Mouse (Mus musculus): Measurements from ENCODE around the gene Ddx21. TPM values are rescaled to one million over a fixed set of nuclear protein-coding genes. Genes with fewer than 3 reads are reported as not detected.

The Ddx21 gene
- total and polyA plus RNA-seq, 3 experiments: 114 to 327 (median 145) TPM

- Histone ChIP-seq H3K4me3 (replicated peaks in 1 of 3; ENCODE audit: low read depth in 2 of 3, low read length in 2 of 3, poor library complexity in 1 of 3) (no peak overlapping the region), H3K9me3 (replicated peaks; ENCODE audit: low read length) (no peaks in the 10 kb centered on the region), H3K27ac (ENCODE audit: insufficient read depth, low read depth) (no peak overlapping the region), H3K4me1 (ENCODE audit: control insufficient read depth in 1 of 2, insufficient read depth in 2 of 2) (0 out of 4 replicates have a peak, but pooled peaks cover 0 to 6% of the 10 kb centered on the region in 2 experiments), H3K27me3 (replicated peaks) (no peaks in the 10 kb centered on the region), H3K9ac (ENCODE audit: insufficient read depth, low read depth) (no peak overlapping the region), H3K79me2 (replicated peaks; ENCODE audit: control insufficient read depth, extremely low read depth, insufficient read depth, poor library complexity, severe bottlenecking) (peaks cover 33% of the 10 kb centered on the region), H3K4me2 (ENCODE audit: insufficient read depth, low read depth, poor library complexity, severe bottlenecking) (no peak overlapping the region), H3K36me3 (replicated peaks in 1 of 2; ENCODE audit: control insufficient read depth in 1 of 2, insufficient read depth in 1 of 2, low read length in 1 of 2) (peaks cover 82 to 97% of the 10 kb centered on the region in 2 experiments)
- in situ Hi-C loops (cut with MboI; ENCODE audit: low pct_ligation_motif_present, low pct_unique_long_range_greater_than_20kb, low sequenced_read_pairs): no loop called here
- peak; percentile 25 for TF ChIP-seq RAD21 (IDR thresholded peaks at IDR 0.05; ENCODE audit: low read depth, low read length)
- no peak for TF ChIP-seq USF1 (IDR thresholded peaks at IDR 0.05; ENCODE audit: low read depth, low read length)
- peak; percentile 49 for TF ChIP-seq SMC3 (IDR thresholded peaks at IDR 0.05; ENCODE audit: low read depth, low read length)
- no peak for TF ChIP-seq EP300 (IDR thresholded peaks at IDR 0.05; ENCODE audit: low read length)
- TF ChIP-seq CTCF (conservative IDR thresholded peaks at IDR 0.05 in 1 of 2, IDR thresholded peaks at IDR 0.05 in 1 of 2; ENCODE audit: low read depth in 2 of 2, low read length in 2 of 2): peak; percentile 93 to 97
- 0 out of 2 replicates have a peak, but pooled peaks have one; percentile 39 for TF ChIP-seq SIN3A (IDR thresholded peaks at IDR 0.05; ENCODE audit: low read length)
- peak; percentile 24; the same call in 1 of the 2 replicates for TF ChIP-seq NELFE (IDR thresholded peaks at IDR 0.05; ENCODE audit: low read depth, low read length)
- dilution Hi-C loops (cut with MboI; ENCODE audit: extremely low pct_ligation_motif_present, extremely low pct_unique_long_range_greater_than_20kb, low sequenced_read_pairs): no loop called here
- peak; percentile 89 for DNase-seq (ENCODE audit: extremely low read depth)
These were observed 11.9 kb downstream of the Ddx21 start for GRCm38 (mm10) chr10:62590200-62590599.

GRCm38 (mm10) chr10:62588616-62589015 is 13.5 kb downstream of the Ddx21 start:
- peaks cover 21% of the 10 kb centered on the region for H3K79me2 ChIP-seq (replicated peaks; ENCODE audit: control insufficient read depth, extremely low read depth, insufficient read depth, poor library complexity, severe bottlenecking)
- no peak overlapping the region for H3K27ac ChIP-seq (ENCODE audit: insufficient read depth, low read depth)
- no peak for TF ChIP-seq UBTF (IDR thresholded peaks at IDR 0.05; ENCODE audit: low read depth, low read length)
- no peak for TF ChIP-seq PAX5 (IDR thresholded peaks at IDR 0.05; ENCODE audit: low read length)
- no peak for TF ChIP-seq MXI1 (IDR thresholded peaks at IDR 0.05; ENCODE audit: low read depth, low read length)
- no peak for TF ChIP-seq EP300 (IDR thresholded peaks at IDR 0.05; ENCODE audit: low read length)
- TF ChIP-seq IRF4 (IDR thresholded peaks at IDR 0.05; ENCODE audit: low read depth, low read length): no peak
- no peak for TF ChIP-seq CTCF (conservative IDR thresholded peaks at IDR 0.05 in 1 of 2, IDR thresholded peaks at IDR 0.05 in 1 of 2; ENCODE audit: low read depth in 2 of 2, low read length in 2 of 2)
- no peak for TF ChIP-seq TCF12 (IDR thresholded peaks at IDR 0.05; ENCODE audit: low read depth, low read length)
- TF ChIP-seq JUND (conservative IDR thresholded peaks at IDR 0.05; ENCODE audit: low read depth, low read length): no peak
- no peak for TF ChIP-seq USF2 (conservative IDR thresholded peaks at IDR 0.05; ENCODE audit: low read depth, low read length)
- no peaks in the 10 kb centered on the region for H3K9me3 ChIP-seq (replicated peaks; ENCODE audit: low read length)
- dilution Hi-C loops (cut with MboI; ENCODE audit: extremely low pct_ligation_motif_present, extremely low pct_unique_long_range_greater_than_20kb, low sequenced_read_pairs): no loop called here
- in situ Hi-C loops (cut with MboI; ENCODE audit: low pct_ligation_motif_present, low pct_unique_long_range_greater_than_20kb, low sequenced_read_pairs): no loop called here
- H3K4me2 ChIP-seq (ENCODE audit: insufficient read depth, low read depth, poor library complexity, severe bottlenecking): no peak overlapping the region
- no peak overlapping the region for H3K4me3 ChIP-seq (replicated peaks in 1 of 3; ENCODE audit: low read depth in 2 of 3, low read length in 2 of 3, poor library complexity in 1 of 3)
- peaks cover 85 to 97% of the 10 kb centered on the region in 2 experiments for H3K36me3 ChIP-seq (replicated peaks in 1 of 2; ENCODE audit: control insufficient read depth in 1 of 2, insufficient read depth in 1 of 2, low read length in 1 of 2)
- H3K9ac ChIP-seq (ENCODE audit: insufficient read depth, low read depth): no peak overlapping the region
- H3K27me3 ChIP-seq (replicated peaks): no peaks in the 10 kb centered on the region
- DNase-seq (ENCODE audit: extremely low read depth): no peak
- no peaks in the 10 kb centered on the region for H3K4me1 ChIP-seq (ENCODE audit: control insufficient read depth in 1 of 2, insufficient read depth in 2 of 2)

DNA sequence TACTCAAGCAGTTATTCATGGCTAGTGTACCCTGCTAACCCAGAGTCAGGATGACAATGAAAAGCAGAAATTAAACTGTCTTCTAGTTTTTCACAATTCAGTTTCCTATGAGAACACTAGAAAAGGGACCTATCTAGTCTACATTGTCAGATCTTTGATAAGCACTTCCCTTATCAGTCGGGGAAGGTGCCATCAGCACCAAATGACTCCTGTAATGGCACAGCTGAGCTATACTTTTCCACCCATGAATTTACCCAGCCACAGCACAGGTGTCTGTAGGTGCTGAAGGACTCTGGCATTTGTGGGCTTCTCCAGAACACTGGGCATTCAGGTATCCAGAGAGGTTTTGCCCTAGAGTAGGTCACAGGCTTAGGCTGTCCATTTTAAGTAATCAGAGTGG is 18.8 kb downstream of the Ddx21 start:
- dilution Hi-C loops (cut with MboI; ENCODE audit: extremely low pct_ligation_motif_present, extremely low pct_unique_long_range_greater_than_20kb, low sequenced_read_pairs): no loop called here

More for the DNA sequence above, 18.8 kb downstream of the Ddx21 start:
- Histone ChIP-seq H3K36me3 (replicated peaks in 1 of 2; ENCODE audit: control insufficient read depth in 1 of 2, insufficient read depth in 1 of 2, low read length in 1 of 2) (peaks cover 71 to 85% of the 10 kb centered on the region in 2 experiments), H3K27ac (ENCODE audit: insufficient read depth, low read depth) (no peak overlapping the region), H3K4me1 (ENCODE audit: control insufficient read depth in 1 of 2, insufficient read depth in 2 of 2) (peaks cover 0 to 4% of the 10 kb centered on the region in 2 experiments; a peak in 1 of 4 replicates), H3K9ac (ENCODE audit: insufficient read depth, low read depth) (no peak overlapping the region), H3K9me3 (replicated peaks; ENCODE audit: low read length) (no peaks in the 10 kb centered on the region), H3K4me2 (ENCODE audit: insufficient read depth, low read depth, poor library complexity, severe bottlenecking) (no peak overlapping the region), H3K27me3 (replicated peaks) (no peaks in the 10 kb centered on the region), H3K4me3 (replicated peaks in 1 of 3; ENCODE audit: low read depth in 2 of 3, low read length in 2 of 3, poor library complexity in 1 of 3) (no peak overlapping the region), H3K79me2 (replicated peaks; ENCODE audit: control insufficient read depth, extremely low read depth, insufficient read depth, poor library complexity, severe bottlenecking) (no peaks in the 10 kb centered on the region; the same call in none of the 2 replicates)
- no peak for DNase-seq (ENCODE audit: extremely low read depth)
- in situ Hi-C loops (cut with MboI; ENCODE audit: low pct_ligation_motif_present, low pct_unique_long_range_greater_than_20kb, low sequenced_read_pairs): no loop called here
- TF ChIP-seq SMC3 (IDR thresholded peaks at IDR 0.05; ENCODE audit: low read depth, low read length) (no peak), TCF12 (IDR thresholded peaks at IDR 0.05; ENCODE audit: low read depth, low read length) (no peak), MAX (IDR thresholded peaks at IDR 0.05; ENCODE audit: low read length) (no peak), JUND (conservative IDR thresholded peaks at IDR 0.05; ENCODE audit: low read depth, low read length) (no peak), NRF1 (IDR thresholded peaks at IDR 0.05; ENCODE audit: low read depth, low read length) (no peak)
